Mouse (Mus musculus) embryo, embryonic 9.5 days (tissue): ENCODE results near the gene Card19.

Source experiments
- DNase-seq: peaks from one replicate; pipeline ENCODE4 v3.0.0-alpha.2; 2017; ENCODE audit errors: extremely low spot score

Gene Card19

DNA sequence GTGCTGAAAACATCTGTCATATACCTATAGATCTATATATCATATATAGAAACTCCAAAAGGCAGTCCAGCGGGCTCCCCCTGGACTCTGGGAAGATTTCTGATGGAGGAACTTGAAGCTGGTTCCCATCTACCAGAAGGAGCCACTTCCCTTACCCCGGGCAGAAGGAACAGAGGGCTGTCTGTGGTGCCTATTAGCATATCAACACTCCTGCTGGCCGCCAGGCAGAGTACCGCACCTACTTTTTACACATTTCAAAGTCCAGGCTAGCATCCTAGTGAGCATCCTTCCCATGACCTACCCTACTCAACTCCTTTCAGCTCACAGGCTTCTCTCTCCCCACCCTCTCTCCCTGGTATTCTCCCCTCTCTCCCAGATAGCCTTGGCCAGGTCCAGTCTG, 9.8 kb upstream of the Card19 start:
- DNase-seq = no peak

DNA sequence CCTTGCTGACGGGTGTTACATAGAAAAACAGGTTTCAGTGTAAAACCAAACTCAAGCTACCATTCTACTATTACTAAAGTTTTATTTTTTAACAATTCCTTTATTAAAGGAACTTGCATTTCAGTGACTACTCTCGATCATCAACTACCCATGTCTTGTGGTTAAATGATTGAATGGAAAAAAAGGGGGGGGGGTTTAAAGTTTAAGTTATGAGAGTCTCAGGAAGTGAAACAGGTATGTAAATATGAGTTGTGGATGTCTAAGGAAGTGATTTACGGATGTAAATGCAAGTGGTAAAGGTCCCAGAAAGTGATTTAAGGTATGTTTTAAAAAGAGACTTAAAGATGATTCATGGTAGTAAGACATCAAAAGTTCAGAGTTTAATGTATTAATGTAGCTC, 9.3 kb upstream of the Card19 start:
- DNase-seq = no peak

DNA sequence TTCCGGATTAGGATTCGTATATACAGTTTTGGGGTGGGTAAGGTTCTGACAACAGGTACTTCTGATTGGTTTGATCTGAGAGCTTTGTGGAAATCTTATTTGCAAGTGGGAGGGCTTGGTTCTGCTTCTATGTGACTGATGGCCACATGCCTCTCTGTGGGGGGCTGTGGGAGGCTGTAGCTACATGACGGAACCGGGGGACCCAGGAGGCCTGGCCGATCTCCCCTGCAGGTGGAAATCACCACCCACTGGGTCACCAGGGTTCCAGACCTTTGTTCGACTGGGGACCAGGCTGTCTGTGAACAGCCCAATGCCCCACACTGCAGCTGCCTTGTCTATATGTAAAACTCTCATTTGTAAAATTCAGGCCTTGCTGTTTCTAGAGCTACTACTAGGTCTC, 8.9 kb upstream of the Card19 start:
- DNase-seq = no peak

DNA sequence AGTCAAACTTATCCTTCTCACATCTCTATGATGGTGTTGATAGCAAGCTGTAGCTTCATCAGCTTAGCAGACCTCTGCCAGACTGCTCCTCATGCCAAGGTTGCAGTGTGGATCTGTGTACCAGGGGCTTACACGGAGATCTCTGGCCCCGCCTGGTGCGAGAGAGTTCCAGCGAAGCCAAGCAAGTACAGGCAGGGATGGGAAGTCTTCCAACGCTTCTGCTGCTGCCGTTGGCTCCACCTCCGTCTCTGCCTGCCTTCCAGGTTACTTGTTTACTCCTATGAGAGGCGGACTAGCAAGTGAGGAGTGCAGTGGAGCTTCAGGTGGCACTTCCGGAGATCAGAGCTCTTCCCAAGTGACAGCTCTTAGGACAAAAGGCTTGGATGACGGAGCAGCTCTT, 8.5 kb upstream of the Card19 start:
- DNase-seq = no peak

DNA sequence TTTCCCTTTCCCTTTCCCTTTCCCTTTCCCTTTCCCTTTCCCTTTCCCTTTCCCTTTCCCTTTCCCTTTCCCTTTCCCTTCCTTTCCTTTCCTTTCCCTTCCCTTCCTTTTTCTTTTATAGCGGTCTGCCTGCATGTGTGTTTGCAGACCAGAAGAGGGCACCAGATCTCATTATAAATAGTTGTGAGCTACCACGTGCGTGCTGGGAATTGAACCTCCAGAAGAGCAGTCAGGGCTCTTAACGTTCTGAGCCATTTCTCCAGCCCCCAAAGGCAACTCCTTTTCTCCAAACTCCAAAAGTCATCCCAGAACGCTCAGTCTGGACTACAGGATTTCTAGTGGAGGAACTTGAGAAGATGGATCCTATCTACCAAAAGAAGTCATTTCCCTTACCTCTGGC, 5.1 kb upstream of the Card19 start:
- no peak for DNase-seq

DNA sequence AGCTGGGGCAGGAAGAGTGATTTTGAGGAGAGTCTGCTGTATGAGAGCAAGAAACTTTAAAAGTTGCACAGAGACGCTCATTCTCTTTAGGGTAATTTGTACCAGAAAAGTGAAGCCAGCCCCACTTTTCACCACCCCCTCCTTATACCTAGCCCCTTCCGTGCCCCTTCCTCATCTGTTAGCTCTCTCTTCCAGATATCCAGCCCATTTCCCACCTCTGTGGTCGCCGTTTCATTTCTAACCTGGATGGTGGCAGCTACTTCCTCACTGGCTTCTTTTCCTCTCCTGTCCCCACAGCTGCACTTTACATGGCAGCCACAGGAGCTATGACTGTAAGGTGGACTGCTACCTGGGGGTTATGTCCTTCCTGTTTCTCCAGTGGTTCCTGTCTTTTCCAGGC, 3.5 kb upstream of the Card19 start:
- DNase-seq = no peak

DNA sequence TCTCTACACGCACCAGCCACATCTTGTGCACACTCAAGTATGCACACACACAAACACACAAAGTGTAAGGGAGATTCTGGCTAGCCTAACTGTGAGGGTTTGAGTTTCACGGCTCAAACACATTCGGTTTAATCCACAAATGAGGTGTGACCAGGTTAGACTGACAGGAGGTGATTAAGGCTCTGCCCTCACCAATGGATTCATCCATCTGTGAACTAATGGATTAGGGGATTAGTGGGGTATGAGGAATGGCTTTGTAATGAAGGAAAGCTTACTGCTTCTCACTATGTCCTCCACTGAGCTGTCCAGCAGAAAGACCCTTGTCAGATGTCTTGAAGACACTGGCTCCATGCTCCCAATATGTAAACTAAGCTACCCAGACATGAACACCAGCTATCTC, 2.8 kb upstream of the Card19 start:
- DNase-seq = no peak

DNA sequence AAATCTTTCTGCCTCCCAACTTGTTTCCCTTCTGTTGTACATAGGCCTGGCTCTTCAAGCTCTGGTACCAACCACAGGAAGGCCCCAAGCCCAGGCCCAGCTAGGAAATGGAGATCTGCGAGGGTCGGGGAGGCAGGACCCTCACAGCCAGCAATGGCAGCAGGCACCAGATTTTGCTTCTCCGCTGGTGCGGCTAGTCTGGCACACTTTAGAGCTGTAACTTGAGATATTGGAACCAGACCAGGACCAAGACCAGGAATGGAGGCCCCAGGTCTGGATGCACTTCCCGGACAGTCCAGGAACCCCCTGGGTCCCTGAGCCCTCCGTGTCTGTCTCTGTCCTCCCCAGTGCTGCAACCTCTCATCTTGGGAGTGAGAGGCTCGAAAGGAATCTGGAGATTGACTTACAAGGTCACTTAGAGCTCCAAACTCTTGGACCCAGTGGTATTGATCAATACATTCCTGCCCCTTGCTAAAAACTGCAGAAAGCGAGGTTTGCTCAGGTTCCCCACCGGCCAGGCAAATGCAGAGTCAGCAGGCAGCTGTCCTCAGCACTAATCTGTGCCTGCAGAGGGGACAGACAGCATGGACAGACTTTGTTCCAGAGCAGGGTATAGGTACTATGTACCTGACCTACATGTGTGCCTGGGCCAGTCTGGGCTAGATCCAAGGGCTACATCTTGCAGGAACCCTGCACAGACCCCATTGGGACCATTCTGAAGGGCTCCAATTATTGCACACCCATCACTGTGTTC, 1.1 kb upstream of the Card19 start:
- DNase-seq = peak; percentile 28

DNA sequence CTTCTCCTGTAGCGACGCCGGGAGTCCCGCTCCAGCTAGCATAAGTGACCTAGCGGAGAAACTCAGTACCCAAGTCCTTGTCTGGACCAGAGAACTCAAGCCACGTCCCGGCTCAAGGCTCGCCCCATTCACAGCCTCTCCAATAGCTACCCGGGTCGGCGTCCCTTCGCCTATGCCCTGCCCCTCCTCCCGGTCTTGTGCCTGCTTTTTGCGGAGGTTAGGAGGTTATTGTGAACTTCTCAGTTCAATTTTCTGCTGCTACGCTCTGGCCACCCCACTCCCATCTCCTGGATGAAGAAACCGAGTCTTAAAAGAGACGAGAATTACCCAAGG, 349 bp upstream of the Card19 start:
- DNase-seq = no peak

DNA sequence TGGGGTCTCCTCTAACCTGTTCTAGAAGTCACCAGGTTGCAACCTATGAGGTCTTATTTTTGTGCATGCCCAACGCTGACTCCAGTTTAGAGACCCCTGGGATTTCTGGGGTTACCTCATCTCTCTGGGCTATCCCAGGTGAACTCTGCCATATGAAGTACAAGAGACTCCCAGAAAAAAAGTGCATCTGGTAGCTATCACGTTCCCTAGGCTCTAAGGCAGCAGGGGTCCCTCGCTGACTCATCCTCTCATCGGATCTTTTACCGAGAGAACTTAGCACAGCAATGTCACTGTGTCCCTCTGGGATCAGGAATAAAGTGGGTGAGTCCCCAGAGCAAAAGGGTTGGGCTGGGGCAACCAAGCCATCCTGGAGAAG, 721 bp downstream of the Card19 start:
- DNase-seq = no peak

DNA sequence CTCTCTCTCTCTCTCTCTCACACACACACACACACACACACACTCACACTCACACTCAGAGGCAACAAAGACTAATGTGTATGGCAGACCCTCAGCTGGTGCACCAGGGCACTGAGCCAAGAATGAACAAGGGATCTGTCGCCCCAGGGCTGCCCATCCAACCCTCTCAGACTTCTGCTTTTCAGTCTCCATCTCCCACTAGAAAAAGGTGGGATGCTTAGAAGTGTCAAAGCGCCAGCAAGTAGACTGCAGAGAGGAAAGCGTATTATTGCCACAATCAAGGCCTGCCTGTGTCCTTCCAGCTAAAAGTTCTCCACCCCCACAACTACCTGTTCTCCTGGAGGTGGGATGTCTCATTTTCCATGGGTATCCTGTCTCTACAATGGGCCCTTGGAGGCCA, 1.4 kb downstream of the Card19 start:
- DNase-seq = no peak

DNA sequence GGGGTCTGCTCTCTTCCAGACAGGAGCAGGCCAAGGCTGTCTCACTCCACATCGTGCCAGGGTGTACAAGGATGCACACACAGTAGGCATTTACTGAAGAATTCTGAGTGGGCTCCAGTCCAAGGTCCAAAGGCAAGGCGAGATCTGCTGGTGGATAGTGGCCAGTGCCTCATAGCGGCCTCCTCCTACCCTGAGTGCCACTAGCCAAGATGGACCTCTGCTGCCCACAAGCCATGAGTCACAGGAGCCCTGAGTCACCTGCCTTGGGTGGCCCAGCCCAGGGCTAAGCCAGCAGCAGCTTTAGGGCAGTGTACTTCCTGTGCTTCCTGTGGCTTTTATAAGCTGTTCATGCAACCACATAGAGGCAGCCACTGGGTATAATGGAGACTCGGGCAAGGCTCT, 2.3 kb downstream of the Card19 start:
- no peak for DNase-seq

DNA sequence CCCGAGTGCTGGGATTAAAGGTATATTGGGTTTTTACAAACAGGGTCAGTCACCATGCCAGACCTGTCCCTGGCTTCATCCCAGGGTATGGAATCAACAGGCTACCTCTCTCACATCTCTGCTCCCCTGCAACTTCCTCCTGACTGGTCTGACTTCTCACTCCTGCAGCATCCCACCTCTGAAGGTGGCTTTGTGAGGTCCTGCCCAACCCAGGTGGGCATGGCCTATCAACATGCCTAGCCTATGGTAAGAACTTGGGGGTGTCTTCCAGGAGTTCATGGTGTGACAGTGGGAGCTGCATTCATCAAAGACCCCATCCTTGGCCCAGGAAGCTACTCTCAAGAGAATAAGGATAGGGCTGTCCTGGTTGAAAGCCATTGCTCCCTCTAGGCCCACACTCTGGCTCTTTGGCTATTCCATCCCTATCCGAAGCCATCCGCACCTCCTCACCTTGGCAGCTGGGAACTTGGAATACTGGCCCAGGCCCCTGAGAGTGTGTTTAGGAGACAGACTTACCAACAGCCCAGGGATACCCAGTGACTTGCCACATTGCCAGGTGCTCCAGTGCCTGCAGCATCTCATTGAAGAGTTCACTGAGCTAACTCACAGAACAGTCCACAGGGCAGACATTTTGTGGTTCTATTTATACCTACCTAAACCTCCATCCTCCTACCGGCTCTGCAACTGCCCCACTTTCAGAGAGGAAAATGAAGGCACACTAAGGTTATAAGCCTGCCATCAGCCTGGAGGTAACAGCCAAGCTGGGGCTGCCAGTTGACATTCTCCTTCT, 2.9 kb downstream of the Card19 start:
- no peak for DNase-seq

DNA sequence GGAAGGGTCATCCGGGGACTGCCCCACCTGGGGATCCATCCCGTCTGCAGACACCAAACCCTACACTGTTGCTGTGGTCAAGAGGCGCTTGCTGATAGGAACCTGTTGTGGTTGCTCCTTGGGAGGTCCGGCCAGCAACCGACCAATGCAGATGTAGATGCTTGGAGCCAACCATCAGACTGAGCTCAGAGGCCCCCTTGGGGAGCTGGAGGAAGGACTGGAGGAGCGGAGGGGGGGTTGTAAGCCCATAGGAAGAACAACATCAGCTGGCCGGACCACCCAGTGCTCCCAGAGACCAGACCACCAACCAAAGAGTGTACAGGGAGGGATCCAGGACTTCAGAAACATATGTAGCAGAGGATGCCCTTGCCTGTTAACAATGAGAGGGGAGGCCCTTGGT, 6.5 kb downstream of the Card19 start:
- no peak for DNase-seq

DNA sequence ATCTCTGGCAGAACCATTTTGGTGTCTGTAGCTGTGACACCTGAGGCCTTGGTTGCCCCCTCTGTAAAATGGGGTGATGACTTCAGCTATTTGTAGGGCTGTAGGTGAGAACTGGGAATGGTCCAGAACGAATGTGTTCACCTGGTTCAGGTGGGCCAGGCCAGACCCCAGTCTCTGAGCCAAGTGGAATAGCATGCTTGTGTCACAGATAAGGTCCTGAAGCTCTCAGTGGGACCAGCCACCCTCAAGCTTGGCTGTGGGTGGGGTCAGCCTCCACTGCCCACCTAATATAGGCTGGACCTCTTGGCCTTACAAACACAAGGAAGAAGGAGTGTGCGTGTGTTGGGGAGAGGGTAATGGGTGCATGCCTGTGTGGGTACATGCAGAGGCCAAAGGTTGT, 9.5 kb downstream of the Card19 start:
- DNase-seq = no peak

DNA sequence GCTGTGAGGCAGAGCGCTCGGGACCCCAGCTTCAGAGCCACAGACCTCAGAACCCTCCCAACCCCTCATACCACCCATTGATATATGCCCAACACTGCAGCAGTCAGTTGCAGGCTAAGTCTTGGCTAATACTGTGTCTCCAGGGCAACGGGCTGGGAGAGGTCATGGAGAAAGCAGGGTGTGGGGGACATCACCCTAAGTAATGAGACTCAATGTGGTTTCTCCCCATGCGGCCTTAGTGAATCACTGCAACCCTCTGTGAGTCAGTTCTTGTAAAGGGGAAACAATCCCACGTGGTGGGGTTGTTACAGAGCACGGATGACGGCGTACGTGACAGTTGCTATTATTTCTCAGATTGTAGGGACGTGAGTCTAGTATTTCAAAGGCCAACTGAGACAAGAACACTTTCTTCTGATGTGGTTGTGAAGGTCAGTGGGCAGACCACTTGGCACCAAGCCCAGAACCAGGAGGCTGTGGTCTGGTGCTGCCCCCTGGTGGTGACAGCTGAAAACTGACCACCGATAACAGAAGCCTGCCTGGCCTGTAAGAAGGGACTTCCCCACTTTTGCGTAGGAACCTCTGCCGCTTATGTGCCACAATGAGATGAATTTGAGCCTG, 10.3 kb downstream of the Card19 start:
- DNase-seq = peak; percentile 73

DNA sequence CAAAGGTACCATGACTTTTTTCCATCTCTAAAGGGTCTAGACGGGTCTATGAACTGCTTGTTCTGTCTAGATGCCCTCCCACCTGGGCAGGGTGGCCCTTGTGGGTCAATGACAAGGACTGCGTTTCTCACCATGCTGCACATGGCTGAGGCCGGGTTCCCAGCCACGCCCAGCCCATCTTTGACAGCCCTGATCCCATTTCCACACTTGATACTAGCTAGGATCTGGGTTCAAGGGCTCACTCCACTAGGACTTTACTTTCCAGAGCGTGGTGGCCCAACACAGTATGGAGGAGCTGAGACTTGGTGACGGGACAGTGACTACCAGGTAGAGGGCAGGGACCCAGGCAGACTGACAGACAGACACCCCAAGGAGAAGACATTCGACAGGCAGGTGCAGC, 13.3 kb downstream of the Card19 start:
- DNase-seq = no peak

DNA sequence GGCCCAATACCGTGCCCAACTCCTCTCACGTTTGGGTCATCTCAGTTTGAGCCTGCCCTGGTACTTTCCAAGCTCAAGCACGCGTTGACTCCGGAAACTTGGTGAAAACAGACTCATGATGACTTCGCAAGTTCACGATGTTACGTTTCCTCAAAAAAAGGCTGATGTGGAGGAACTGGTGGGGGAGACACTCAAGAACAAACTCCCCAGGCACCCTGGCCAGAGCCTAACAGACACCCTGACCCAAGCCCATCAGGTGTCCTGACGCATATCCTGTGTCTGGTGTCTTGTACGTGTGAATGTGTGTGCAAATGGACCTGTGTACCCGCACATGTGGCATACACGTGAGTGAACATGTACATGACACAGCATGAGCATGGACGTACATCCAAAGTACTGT, 15.1 kb downstream of the Card19 start:
- no peak for DNase-seq

DNA sequence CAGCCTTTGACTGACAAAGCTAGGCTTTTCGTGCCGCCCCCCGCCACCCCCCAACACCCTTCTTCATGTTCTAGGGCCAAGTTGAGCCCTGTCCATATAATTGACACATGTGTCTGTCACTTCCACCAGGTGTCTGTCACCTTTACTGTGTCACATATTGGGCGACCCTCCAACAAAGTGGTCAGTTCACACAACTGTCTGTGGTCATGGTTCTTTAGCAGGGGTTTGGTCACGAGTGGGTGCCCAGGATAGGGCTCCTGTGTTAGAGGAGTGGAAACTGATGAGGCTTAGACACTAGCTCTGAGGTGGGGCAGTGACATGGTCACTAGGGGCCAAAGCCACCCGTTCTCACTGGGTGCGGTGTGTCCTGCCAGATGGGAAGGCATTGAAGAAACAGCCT, 15.9 kb downstream of the Card19 start:
- no peak for DNase-seq

DNA sequence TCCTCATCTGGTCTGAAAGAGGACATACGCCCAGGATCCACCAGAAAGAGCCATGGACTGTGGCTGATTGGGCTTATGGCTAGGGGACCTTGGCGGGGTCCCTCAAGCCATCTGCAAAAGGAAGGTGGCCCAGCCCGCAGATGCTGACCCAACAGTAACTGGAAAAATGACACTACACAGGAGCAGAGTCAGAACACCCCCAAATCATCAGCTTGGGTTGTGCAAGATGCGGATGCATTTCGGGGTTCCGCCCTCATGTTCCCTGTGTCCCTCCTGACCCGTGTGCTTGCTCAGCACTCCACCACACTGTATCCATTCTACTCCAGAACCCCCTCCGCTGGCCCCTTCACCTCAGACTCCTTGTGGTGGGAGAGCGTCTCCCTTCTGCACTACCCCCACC, 17.1 kb downstream of the Card19 start:
- DNase-seq = no peak

DNA sequence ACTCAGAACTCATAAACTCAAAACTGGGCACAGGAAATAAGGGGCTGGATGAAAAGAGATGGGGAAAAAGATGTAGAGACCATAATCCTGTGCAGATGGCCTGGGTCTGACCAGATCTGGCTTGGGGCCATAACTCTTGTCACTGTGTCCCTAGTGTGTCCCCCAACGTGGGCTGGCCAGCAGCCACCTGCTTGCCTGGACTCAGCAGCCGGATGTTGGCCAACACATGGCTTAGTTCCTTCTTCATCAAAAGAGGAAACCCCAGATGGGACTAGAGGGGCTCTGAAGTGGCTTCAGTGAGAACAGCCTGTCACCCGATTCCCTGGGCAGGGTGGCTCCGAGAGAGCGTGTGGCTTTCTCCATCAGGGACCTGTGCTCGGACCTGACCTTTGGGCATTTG, 19.1 kb downstream of the Card19 start:
- DNase-seq = no peak

DNA sequence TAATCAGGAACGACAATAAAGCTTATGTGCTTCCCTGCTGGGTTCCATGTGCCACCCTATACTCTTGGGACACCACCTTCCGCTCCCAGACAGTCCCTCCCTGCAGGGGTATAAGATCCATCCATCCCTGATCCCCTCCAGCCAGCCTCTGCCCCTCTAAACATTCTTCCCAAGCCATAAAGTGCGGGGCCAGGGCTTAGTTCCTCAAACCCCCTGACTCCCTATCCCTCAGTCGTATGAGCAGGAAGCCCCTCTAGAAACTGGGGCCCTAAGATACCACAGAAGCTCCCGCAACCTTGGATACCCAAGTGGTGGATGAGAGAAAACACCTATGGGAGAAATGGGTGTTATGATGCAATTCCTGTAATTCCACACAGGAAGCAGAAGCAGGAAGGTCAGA, 19.6 kb downstream of the Card19 start:
- no peak for DNase-seq

DNA sequence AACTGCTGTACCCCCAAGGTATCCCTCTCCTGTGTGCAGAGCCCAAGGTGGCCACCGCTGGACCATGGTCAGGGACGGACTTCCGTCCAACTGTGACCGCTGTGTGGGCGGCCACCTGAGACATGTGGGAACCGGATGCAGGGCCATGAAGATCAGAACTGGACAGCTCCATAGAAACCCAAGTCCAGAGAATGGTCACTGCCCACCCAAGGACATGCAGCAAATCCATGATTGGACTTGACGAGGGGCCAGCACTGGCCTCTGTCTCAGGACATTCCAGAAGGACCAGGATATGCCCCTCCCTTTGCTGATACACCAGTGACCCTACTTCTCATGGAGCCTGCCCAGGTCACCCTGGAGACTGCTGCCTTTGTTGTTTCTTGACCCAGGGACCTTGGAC, 20.2 kb downstream of the Card19 start:
- DNase-seq = no peak
